Mouse (Mus musculus) kidney, postnatal 0 days (tissue): ENCODE data around the gene Prss12. TPM values are rescaled to one million over a fixed set of nuclear protein-coding genes. Genes with fewer than 3 reads are reported as not detected.
"Not testable (repeated sequence)": the region's sequence is repeated elsewhere in the genome, so short reads cannot be mapped to it uniquely, and the experiment has no call there.

Source experiments
- ATAC-seq: fragments of 200-750 bp; cut with Nextera tagmentation; replicated peaks from 2 replicates; pipeline ENCODE4 v1.8.0; 2017; ENCODE audit warnings: low read depth, moderate number of reproducible peaks, moderate TSS enrichment, moderate library complexity; ENCODE audit not compliant: low FRiP score
- DNase-seq: peaks from one replicate; pipeline ENCODE4 v3.0.0-alpha.2; 2016; ENCODE audit warnings: low spot score
- H3K27ac ChIP-seq: fragments of 300-500 bp; sonication (generic); 2 replicates; pipeline ENCODE4 v1.5.1; 2014; ENCODE audit warnings: mild to moderate bottlenecking
- H3K27me3 ChIP-seq: fragments of 300-500 bp; sonication (generic); 2 replicates; pipeline ENCODE4 v1.6.1; 2014; ENCODE audit warnings: low read length, mixed read lengths; ENCODE audit not compliant: insufficient read depth
- H3K36me3 ChIP-seq: fragments of 300-500 bp; sonication (generic); 2 replicates; pipeline ENCODE4 v1.6.1; 2014; ENCODE audit warnings: low read length, mixed read lengths; ENCODE audit not compliant: insufficient read depth
- H3K4me1 ChIP-seq: fragments of 300-500 bp; sonication (generic); replicated peaks from 2 replicates; pipeline ENCODE4 v1.6.1; 2014; ENCODE audit warnings: antibody characterized with exemption, low read length, mixed read lengths; ENCODE audit not compliant: insufficient read depth
- H3K4me2 ChIP-seq: fragments of 300-500 bp; sonication (generic); 2 replicates; pipeline ENCODE4 v1.6.1; 2014; ENCODE audit warnings: mild to moderate bottlenecking, low read length, moderate library complexity, mixed read lengths
- H3K4me3 ChIP-seq: fragments of 300-500 bp; sonication (generic); replicated peaks from 2 replicates; pipeline ENCODE4 v1.5.1; 2014; ENCODE audit warnings: low read depth, low read length
- H3K9ac ChIP-seq: fragments of 300-500 bp; sonication (generic); 2 replicates; pipeline ENCODE4 v1.6.1; 2014; ENCODE audit warnings: low read depth, low read length
- H3K9me3 ChIP-seq: fragments of 300-500 bp; sonication (generic); replicated peaks from 2 replicates; pipeline ENCODE4 v1.6.1; 2016; ENCODE audit warnings: low read length, inconsistent platforms, mixed read lengths
- CTCF ChIP-seq: IDR thresholded peaks from 2 replicates; pipeline ENCODE4 v1.5.1; 2016; ENCODE audit warnings: antibody characterized with exemption, low read depth, mild to moderate bottlenecking, moderate library complexity
- WGBS: fragments of 180-500 bp; shearing (Covaris S2); extraction: QIAGEN DNeasy Blood & Tissue Kit; methylation state at CpG from one replicate; pipeline ENCODE4 v1.1.7; 2014; 5-methylcytosine and 5-hydroxymethylcytosine counted together
- polyA plus RNA-seq: library from polyadenylated mRNA; unstranded; fragments of >200 nt; fragmentation: Nextera tagmentation; extraction: Ambion mirVana; gene quantifications from 2 replicates; pipeline ENCODE4 v1.2.1, GENCODE M21; 2015

Gene Prss12
- polyA plus RNA-seq, 1 experiment from 2014 or later, result 6.3 TPM

DNA sequence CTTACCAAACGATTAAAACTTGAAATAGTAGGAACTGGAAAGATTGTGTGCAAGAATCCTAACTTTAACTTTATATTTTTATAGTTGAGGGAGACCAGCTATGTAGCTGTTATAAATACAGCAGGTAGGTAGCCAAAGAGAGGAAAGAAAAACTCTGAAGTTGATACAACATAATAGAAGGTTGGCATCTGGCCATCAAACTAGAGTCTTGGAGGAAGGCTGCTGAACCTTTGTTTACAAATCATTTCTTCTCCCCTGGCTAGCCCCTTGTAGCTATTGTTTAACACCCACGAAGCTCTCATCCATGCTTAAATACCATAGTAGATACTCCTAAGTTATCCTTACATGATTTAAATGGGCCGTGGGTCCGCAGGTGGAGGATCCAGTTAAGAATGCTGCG is 52.1 kb downstream of the Prss12 start:
- no peaks in the 10 kb centered on the region for H3K4me1 ChIP-seq
- H3K36me3 ChIP-seq, result no peaks in the 10 kb centered on the region
- no peaks in the 10 kb centered on the region for H3K27me3 ChIP-seq
- no peak overlapping the region for H3K9ac ChIP-seq
- no peak for DNase-seq
- H3K27ac ChIP-seq, result no peak overlapping the region
- ATAC-seq, result no peak
- TF ChIP-seq CTCF, result no peak
- no peak overlapping the region for H3K4me3 ChIP-seq
- no peaks in the 10 kb centered on the region for H3K9me3 ChIP-seq
- H3K4me2 ChIP-seq, result no peak overlapping the region
- WGBS, result 79% methylated on average over 5 of the region's 5 CpGs

DNA sequence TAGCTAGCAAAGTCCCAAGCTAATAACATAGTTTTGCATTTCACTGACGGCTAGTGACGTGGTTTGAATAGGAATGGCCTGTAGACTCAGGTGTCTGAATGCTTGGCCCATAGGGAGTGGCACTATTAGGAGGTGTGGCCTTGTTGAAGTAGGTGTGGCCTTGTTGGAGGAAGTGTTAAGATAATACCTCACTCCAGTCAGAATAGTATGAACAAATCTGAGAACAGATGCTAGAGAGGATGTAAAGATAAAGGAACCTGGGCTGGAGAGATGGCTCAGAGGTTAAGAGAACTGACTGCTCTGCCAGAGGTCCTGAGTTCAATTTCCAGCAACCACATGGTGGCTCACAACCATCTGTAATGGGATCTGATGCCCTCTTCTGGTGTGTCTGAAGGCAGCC is 55.1 kb downstream of the Prss12 start:
- DNase-seq, H3K4me1 ChIP-seq, H3K36me3 ChIP-seq, ATAC-seq, H3K4me3 ChIP-seq, H3K9ac ChIP-seq, H3K9me3 ChIP-seq, H3K27me3 ChIP-seq, H3K4me2 ChIP-seq, H3K27ac ChIP-seq: not testable (repeated sequence)
- WGBS, result 82% methylated on average over 2 of the region's 2 CpGs

DNA sequence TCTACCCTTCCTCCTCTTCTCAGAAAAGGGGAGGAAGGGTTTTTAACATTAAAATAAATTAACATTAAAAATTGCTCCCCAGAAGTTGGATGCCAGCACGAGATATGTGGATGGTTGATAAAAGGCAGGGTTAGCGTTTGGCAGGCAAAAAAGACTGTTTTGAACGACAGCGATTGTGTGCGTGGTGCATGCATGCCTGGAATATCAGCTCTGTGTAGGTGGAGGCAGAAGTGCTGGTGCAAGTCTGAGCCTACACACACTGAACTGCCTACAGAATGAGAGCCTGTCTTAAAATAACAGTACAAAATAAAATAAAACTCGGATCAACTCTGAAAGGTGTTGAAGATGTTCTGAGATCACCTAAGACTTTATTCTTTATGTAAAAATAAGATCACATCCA is 57.2 kb downstream of the Prss12 start:
- no peaks in the 10 kb centered on the region for H3K27me3 ChIP-seq
- H3K36me3 ChIP-seq, result peaks cover 4% of the 10 kb centered on the region; the same call in 1 of the 2 replicates
- no peak overlapping the region for H3K27ac ChIP-seq
- H3K9ac ChIP-seq, result peak overlapping the region; percentile 23; the same call in 1 of the 2 replicates
- DNase-seq (no peak), ATAC-seq (no peak)
- no peak overlapping the region for H3K4me3 ChIP-seq
- no peak overlapping the region for H3K4me2 ChIP-seq
- H3K9me3 ChIP-seq, result no peaks in the 10 kb centered on the region
- no peak for TF ChIP-seq CTCF
- no peaks in the 10 kb centered on the region for H3K4me1 ChIP-seq
- WGBS, result 68% methylated on average over 6 of the region's 6 CpGs

DNA sequence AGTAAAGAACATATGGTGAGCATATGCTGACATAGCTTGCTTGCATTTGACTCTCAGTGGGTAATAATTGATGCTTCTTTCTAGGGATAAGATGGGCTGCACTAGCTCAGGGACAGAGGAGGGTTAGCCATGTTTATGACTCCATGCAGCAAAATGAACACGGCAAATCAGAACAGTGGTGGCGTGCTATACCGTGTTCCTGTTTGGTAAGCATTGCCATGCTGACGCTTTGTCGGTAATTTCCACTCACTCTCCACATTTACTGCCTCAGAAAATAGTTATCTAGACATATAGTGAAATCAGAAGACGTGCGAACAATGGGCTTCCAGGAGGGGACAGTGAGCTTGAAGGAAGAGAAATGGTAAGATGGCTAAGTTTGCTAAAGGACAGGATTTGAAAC is 58.1 kb downstream of the Prss12 start:
- H3K4me1 ChIP-seq, result no peaks in the 10 kb centered on the region

DNA sequence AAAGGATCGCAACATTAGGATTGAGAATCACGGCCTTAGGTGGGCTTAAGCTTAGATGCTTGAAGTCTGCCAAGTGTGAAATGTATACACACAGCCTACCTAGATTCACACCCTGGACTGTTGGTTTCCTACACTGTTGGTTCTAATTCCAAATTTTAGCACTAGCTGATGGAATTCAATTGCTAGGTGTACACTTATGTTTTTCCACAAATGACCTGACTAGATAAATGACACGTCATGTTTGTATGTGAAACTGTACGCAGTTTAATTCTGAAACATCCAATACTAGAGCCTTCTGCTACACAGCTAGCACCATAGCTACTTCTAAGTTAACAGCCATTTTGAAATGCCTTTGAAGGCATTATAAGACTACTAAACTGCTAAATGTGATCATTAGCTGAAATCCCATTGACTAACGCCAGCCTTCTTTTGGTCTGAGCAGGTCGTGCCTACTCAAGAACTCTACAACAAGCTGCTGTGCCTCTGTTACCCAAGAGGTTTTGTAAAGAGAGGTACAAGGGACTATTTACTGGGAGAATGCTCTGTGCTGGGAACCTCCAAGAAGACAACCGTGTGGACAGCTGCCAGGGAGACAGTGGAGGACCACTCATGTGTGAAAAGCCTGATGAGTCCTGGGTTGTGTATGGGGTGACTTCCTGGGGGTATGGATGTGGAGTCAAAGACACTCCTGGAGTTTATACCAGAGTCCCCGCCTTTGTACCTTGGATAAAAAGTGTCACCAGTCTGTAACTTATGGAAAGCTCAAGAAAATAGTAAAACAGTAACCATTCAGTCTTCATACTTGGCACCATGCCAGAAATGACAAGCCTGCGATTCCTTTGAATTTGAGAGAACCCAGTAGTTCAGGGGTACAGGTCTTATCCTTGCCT is 59.3 kb downstream of the Prss12 start:
- peak; percentile 32 for DNase-seq
- H3K4me3 ChIP-seq, result no peak overlapping the region
- WGBS, result 52% methylated on average over 9 of the region's 9 CpGs
- H3K36me3 ChIP-seq, result peaks cover 4% of the 10 kb centered on the region; the same call in 1 of the 2 replicates
- peak overlapping the region; percentile 82 for H3K4me2 ChIP-seq
- no peaks in the 10 kb centered on the region for H3K9me3 ChIP-seq
- no peak for TF ChIP-seq CTCF
- peak overlapping the region; percentile 57 for H3K27ac ChIP-seq
- H3K4me1 ChIP-seq, result no peaks in the 10 kb centered on the region
- no peaks in the 10 kb centered on the region for H3K27me3 ChIP-seq
- H3K9ac ChIP-seq, result no peak overlapping the region
- no peak for ATAC-seq

More for the DNA sequence above, 58.1 kb downstream of the Prss12 start:
- no peak overlapping the region for H3K4me2 ChIP-seq
- H3K27ac ChIP-seq, result 0 out of 2 replicates have a peak overlapping the region, but pooled peaks have one; percentile 2
- H3K9me3 ChIP-seq, result no peaks in the 10 kb centered on the region
- H3K36me3 ChIP-seq, result peaks cover 4% of the 10 kb centered on the region; the same call in 1 of the 2 replicates
- ATAC-seq (no peak), DNase-seq (no peak)
- TF ChIP-seq CTCF, result no peak
- H3K4me3 ChIP-seq, result no peak overlapping the region
- H3K27me3 ChIP-seq, result no peaks in the 10 kb centered on the region
- WGBS, result 90% methylated on average over 7 of the region's 7 CpGs
- H3K9ac ChIP-seq, result no peak overlapping the region

DNA sequence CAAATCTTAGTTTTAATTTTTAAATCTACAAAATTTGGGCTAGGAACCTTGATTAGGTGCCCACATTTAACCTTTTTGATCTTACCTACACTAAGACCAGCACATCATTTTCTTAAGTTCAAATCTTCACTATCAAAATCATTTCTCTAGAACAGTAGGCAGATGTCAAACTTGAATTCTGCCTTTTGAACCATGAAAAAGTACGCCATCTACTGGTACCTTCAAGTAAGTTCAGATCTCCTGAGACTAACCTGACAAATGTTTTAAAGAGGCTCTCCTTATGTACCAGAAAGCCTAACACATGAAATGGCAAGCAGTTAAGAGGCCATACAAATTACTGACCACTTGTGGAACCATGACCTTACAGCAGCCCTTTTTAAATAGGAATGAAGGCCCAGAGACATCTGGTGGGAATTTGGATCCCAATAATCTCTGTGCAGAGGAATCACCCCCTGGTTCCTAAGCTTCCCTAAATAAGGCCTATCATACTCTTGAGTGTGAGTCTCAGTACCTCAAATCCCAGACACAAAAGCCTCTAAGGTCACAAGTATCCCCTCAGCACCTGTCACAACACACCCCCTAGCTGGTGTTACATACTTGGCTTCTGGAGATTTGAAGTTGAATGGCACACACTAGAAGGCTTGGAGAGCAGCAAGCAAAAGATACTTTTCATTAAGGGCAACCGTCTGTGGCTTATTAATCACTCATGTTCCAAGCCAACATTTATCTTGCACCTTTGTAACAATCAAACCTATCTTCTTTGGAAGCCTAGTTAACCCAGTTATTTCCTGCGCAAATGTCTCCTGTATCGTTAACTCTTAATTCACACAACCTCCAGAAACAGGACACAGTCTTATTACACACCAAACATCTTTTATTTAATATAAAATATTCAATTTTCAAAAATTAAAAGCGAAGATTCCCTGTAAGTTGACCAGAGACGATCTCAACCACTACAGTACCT is 60.3 kb downstream of the Prss12 start:
- peak; percentile 73 for TF ChIP-seq CTCF
- no peaks in the 10 kb centered on the region for H3K9me3 ChIP-seq
- 4% methylated on average over 6 of the region's 6 CpGs for whole genome bisulfite sequencing
- H3K9ac ChIP-seq, result peak overlapping the region; percentile 80
- H3K27ac ChIP-seq, result peak overlapping the region; percentile 68
- ATAC-seq, result no peak
- H3K36me3 ChIP-seq, result peaks cover 4% of the 10 kb centered on the region; the same call in 1 of the 2 replicates
- DNase-seq, result peak; percentile 80
- no peaks in the 10 kb centered on the region for H3K27me3 ChIP-seq
- peak overlapping the region; percentile 71 for H3K4me3 ChIP-seq
- no peaks in the 10 kb centered on the region for H3K4me1 ChIP-seq
- peak overlapping the region; percentile 82 for H3K4me2 ChIP-seq
